Mouse (Mus musculus) adrenal gland, postnatal 25 days (tissue): Measurements from ENCODE around the gene Rgl1. TPM values are rescaled to one million over a fixed set of nuclear protein-coding genes. Genes with fewer than 3 reads are reported as not detected.

ENCODE experiments used
- DNase-seq: peaks from one replicate; pipeline ENCODE4 v3.0.0; 2021; ENCODE audit warnings: mixed read lengths
- total RNA-seq: library from RNA; stranded (reverse); gene quantifications from 2 replicates; pipeline ENCODE4 v1.2.3, GENCODE M21; 2021

Gene Rgl1
- total RNA-seq, 1 experiment from 2014 or later, result 31.1 TPM

DNA sequence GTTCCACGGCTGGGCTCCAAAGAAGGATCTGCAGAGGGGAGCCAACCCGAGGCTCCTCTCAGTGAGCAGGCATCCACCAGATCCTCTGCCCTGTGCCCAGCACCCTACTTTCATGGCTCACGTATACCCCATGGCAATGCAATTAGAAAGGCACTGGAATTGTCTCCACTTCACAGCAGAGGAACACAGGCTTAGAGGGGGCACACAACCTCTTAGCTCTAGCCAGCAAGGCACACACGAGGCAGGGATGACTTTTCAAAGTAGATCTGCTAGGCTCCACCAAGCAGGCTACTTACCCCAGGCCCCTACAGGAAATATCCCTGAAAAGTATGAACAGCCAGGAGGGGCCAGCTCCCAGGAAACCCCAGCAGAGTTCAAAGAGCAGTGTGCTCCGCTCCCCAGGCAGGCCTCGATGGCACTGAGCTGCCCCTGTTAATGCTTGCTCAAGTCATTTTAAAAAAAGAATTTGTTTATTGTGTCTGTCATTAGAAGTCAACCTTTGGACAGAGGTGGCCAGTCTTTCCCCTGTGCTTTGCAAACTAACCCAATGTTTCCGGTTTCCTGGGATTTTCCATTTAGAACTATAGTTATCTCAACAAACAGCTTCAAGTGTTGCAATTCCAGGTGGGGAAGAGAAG, 151.3 kb downstream of the Rgl1 start:
- no peak for DNase-seq

DNA sequence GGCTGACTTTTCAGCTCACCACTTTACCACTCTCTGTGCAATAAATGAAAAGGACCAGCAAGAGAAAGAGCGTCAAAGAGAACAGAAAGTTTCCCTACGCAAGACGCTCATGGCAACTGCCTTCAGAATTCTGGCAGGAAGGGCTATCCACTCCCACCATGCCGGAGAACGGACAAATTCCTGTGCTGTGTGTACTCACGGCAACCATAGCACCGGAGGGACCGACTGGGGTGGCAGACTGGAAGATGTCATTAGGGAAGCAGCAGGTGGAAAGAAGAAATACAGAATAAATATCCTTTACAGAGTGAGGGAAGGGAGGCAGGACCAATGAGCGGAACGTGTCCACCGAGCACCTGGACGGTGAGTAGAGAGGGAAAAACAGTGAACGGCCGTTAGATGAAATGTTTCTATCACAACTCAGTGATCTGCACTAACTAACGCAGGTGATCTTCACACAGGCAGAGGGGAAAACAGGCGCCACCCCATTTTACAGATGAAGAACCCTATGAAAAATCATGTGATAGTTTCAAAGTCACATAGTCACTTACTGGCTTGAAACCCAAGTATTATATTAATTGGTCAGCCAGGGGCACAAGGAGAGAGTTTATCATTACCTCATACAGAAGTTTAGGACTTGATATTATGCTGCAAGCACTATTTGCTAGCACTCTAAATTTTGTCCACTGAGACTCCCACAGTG, 152.8 kb downstream of the Rgl1 start:
- no peak for DNase-seq

DNA sequence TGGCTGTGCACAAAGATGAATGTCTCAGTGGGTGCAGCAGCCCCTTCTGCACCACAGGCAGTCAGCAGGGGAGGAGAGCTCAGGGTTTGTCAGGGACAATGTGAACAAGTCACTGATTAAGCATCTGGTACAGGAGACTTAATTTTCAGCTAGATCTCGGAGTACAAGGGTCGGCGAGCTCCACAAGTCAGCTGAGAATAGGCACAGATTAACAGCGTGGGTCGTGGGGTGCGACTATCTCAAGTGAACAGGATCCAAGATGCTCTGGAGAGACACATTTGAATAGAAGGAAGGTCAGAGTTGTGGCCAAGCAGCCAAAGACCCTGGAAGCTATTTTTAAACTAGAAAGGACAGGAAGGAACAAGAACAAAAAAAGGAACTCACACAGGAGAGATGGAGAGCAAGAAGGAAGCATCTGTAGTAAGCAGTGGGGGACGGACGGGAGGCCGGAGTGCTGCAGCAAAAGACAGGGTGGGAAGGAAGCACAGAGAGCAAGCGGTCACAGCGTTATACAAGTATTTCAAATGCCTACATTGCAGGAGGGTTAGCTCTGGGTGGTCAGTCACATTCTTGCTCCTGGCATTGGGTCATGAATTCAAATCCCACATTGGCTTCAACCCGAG, 153.5 kb downstream of the Rgl1 start:
- DNase-seq, result no peak

DNA sequence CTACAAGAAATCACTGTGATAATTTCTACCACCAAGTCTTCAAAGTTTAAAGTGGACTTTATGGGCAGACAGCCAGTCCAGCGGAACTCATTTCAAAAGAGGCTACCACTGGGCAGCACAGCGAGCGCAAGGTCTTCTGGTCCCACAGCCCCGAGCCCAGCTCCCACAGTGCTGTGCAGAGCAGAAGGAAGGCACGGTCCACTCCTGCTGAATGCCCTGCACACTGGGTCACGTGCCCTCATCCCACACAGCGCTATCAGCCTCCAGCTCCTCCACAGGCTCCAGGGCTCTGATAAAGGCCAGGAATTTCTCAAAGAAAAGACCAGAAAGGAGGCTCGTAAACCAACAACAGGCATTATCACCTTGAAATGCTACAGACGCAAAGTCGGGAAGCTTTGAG, 156.6 kb downstream of the Rgl1 start:
- no peak for DNase-seq

DNA sequence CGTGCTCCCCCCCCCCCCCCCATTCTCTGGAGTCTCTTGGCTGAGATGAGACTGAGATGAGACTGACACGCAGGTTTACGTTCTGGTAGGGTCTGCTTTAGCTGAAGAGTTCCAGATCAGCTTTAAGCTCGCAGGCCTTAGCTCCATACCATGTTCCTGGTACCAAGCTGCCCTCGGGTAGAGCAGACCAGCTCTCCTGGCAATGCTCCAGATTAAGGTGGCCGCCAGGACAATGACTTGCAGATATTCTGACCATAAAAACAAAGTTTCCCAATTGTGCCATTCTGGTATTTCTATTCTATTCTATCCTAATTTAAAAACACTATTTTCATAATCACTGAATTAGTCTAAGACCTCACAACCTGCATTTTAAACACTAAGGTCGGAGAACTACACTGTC, 157.1 kb downstream of the Rgl1 start:
- no peak for DNase-seq

DNA sequence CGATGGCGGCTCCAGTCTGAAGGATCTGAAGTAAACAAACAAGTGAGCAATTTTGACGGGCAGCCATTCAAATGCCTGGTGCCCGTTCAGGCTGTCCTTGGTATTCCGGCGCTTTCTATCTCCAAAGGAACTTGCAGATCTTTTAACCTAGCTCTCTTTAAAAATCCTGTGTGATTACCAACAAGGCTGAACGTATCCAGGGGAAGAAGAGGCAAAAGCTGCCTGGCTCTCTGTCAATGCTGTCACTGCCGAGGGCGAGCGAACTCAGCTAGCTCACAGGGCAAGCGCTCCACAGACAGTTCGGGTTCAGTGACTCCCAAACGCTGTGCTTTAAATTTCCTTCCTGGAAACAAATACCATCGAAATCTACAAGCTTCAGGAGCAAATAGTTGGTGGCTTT, 158.4 kb downstream of the Rgl1 start:
- DNase-seq, result no peak

DNA sequence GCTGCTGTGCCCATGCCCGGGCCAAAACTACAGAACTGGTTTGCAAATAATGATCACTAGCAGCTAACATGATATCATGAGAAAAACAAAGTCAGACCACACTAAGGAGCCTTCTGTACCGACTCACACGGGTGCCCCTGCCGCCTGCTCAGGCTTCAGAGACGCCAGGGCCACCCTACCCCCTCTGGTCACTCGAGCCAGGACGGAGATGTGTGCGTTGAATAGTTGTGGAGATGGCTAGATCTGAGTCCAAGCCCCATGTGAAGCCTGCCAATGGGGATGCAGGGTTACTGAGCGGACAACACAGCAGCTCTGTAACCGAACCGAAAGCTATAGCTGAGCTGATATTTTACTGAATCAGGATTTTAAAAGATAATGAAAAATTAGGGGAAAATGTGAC, 159.4 kb downstream of the Rgl1 start:
- DNase-seq, result no peak

DNA sequence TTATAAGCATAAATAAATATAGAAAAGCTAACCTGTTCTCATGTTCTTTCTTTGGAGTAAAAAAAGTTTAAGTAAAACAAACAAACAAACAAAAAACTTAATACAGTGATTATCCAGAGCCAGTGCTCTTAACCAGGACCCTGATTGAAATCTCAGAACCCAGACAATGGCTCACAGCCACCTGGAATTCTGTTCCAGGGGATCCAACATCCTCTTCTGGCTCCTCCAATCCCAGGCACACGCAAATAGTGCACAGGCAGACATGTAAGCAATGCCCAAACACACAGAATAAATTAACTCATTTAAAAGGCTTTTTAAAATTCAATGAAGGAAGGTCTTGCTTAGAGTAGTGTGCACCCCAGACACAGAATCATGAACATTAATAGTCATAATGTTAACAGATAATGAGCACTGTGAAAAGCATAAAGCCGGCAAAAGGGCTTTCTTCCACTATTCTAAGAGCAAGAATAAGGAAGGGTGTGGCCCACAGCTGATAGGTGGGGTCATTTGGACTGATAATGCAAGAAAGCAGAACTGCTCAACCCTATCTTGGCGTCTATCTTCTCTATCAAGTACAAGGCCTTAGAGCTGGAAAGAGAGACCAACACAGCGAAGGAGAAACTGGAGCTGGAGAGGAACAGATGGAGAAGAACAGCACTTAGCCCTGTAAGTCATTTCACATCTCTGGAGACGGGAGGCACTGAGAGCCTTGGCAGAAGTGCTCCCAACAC, 160.1 kb downstream of the Rgl1 start:
- no peak for DNase-seq

DNA sequence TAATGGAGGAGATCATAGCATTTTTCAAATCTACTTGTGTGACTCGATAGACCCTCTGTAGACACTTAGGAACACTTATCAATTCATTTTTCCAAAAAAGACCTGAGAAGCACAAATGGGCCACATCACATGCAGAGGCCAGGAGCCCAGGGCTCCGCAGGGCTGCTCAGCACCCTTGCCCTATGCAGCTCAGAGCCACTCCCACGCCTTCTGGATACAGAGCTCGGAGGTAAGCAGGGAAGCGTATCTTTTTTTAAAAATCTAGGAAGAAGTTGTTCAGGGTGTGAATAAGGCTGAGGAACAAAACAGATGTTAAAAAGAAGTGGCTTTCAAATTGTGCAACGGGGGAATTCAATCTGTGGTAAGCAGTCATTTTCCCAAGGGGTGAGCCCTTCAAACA, 162.0 kb downstream of the Rgl1 start:
- DNase-seq, result no peak

DNA sequence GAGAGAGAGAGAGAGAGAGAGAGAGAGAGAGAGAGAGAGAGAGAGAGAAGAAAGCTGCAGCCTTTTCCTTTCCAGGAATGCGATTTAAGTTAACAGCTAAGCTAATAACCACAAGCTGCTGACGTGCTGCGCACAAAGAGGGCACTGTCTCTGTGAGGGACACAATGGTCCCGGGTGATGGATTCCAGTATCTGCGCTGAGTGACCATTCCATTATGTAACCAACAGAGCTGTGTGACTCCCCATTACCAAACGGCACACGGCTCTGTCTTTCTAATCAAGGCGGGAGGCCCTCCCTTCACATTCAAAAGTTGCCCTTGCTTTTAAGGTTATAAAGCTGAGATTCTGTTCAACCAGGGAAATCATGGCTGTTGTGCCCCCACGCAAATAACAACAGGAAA, 162.5 kb downstream of the Rgl1 start:
- no peak for DNase-seq

DNA sequence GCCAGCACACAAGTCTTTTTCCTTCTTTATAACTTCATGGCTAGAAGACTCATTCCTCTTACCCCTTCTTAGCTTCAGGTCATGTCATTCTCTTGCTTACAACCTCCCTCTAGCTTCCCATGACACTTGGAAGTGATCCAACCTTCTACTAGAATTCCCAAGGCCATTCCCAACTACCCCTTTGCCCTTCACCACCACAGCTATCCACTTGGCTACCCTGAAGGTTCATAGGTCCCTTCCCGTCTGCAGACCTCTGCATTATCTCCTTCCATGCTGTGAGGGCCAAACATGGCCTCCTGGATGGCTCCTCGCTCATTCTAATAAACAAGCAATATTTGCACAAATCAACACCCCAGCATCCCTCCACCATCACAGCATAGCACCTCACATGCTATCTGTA, 165.7 kb downstream of the Rgl1 start:
- no peak for DNase-seq

DNA sequence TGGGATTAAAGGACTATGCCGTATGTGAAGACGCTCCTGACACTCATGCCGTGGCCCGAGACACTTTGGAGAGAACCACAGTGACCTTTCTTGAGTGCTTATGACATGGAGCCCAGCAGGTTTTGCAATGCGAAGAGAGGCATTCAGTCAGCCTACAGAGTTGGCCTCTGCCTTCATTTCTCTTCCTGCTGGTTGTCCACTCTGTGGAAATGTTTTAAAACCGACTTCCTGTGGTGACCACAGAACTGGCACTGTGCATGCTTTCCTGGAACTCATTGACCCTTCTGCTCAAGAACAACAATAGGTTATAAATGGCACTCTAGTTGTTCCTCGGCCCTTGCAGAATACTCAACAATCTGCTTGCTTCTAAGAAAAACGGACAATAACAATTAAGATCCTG, 166.8 kb downstream of the Rgl1 start:
- DNase-seq, result no peak

DNA sequence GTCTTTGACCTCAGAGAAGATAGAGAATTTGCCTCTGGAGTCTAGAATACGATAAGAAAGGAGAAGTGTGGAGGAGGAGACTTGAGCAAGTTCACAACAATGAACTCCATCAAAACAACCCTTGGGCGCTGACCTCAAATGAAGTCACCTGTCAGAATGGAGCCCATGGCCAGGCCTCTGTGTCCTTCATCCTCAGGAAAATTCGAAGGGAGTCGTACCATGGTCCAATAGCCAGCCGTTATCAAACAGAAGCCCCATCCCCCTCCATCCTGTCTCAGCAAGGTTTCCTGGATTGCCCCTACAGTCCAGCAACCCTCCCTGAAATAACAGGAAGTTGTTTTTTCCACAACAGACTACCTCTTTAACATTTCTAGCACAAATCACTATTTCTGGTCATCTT, 171.5 kb downstream of the Rgl1 start:
- no peak for DNase-seq

DNA sequence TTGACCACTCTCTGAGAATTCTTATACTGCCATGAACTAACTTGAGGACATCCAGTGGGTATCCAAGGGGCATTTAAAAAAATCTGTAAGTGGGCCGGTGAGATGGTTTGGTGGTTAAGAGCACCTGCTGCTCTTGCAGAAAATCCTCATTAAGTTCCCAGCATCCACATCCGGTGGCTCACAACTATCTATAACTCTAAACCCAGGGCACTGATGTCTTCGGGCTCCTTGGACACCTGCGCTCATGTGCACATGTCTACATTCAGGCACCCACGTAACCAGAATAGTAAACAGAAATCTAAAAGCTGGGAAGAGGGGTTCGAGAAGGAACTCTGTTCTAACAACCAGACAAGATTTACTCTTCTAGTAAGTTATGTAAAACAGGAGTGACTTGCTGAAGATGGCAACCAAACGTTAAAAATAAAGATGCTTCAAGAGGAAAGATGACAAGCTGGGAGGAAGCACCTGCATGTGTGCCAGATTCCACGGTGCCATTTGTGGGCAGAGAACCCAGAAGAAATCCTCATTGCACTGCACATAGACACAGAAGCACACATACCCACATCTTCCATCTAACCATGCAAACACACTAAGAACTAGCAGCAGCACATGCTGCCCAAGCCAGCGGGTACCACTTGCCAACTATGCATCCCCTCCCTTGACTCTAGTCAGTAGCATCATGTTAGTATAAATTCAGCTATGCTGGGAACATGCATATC, 172.2 kb downstream of the Rgl1 start:
- DNase-seq, result no peak

DNA sequence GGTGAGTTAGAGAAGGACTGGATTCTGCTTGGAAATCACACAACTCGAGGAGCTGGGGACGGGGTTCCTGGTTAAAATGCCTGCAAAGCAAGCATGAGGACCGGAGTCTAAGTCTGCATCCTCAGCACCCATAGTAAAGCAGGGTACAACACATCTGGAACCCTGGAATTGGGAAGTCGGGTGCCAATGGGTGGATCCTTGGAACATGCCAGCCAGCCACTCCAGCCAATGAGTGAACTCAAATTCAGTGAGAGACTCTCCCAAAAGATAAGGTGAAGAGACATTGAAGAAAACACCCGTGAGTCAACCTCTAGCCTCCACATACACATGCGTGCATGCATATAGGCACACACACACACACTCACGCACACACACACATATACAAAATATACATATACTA, 172.8 kb downstream of the Rgl1 start:
- DNase-seq, result no peak

DNA sequence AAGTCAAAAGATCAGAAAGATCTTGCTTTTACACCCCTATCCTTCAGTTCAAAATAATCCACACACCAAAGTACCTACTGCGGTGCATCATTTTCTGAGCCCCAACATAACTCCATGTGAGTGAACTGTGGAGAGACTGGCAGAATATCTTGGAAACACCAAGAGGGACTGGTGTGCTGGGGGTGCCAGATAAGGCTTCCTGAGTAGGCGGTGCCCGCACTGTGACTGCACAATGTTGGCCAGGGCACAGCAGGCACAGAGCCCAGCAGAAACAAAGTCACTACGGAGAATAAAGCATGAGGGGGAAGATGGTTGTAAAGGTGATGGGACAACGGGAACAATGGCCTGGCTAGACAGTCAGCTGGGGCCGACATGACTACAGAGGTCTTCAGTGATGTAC, 173.5 kb downstream of the Rgl1 start:
- peak; percentile 35 for DNase-seq

DNA sequence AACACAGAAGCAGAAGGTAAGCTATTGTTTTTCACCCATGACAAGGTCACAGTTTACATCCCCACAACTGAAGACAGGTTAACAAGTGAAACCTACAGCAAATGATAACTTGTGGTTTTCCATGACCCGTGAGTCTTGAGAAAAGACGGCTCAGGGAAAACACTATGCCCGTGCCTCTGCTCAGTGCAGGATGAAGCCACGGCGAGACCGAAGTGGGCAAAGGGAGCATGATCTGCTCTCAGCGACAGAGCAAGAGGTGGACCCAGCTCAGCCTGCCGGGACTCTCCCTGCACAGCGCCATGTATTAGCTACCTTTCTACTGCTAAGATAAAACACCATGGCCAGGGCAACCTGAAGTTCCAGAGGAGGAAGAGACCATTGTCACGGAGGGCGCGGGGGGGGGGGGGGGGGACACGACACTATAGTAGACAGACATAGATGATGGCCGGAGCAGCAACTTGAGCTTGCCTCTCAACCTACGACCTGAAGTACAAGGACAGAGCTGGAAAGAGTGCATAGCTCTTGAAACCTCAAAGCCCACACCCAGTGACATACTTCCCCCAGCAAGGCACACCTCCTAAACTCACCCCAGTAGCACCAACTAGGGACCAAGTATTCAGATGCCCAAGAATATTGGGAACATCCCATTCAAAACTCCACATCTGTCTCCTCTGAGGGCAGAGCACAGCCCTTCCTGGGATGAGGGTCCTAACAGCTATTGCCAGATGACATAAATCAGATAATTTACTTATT, 174.2 kb downstream of the Rgl1 start:
- no peak for DNase-seq

DNA sequence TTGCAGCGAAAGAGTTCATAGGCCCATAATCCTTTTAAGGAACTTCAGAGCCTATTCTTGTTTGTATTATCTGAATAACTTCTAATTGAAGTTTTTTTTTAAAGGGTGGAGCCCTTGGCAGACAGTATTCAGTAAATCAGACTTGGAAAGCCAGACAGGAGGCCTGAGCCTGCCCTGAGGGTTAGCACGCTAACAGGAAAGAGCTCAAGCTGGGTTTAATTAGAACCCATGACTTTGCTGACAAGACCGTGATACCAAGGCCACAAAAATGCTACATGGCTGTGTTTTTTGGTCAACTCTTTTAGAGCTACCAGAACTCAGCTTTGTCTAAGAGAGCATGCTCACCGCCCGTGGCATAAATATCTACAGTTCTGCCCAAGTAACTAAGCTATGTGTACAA, 175.8 kb downstream of the Rgl1 start:
- no peak for DNase-seq

DNA sequence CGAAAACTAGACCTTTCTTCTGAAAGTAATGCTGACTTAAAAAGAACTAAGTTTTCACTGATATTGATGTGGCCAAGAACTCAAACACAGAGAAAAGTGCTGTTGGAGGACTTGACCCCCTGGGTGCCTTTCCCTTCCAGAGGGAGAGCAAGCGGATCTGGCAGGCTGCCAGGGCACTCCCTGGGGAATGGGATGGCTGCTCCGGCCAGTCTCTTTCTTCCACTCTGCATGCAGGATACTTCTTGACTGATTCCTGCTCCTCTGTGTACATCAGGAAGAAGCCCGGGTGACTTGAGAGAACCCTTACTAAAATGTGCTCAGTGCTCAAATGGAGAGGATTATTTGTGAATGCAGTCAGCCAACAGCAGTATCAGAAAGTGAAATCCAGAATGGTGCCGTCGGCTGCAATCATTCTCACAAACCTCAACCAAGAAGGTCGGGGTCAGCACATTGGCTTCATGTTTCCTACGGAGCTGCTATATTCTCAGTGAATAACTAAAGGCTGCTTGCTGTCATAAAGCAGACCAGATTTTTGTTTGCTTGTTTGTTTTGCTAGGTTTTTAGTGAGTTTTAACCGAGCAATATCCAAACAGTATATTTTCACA, 176.7 kb downstream of the Rgl1 start:
- peak; percentile 87 for DNase-seq

DNA sequence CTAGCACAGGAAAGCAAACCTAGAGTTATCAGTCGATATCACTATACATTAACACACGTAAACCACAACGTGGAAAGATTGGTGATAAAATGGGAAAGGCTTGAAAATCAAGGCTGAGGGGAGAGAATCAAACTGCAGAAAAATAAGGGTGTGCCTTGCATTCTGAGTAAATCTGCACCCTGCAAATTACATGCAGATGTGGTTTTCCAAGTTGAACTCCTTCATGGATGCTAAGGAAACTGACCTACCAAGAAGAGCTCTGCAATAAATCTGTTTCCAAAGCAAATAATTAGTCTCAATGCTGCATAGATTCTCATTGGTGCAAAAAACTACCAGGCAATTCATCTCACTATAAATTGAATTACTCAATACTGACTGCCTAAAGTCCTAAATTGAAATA, 178.7 kb downstream of the Rgl1 start:
- DNase-seq, result no peak

DNA sequence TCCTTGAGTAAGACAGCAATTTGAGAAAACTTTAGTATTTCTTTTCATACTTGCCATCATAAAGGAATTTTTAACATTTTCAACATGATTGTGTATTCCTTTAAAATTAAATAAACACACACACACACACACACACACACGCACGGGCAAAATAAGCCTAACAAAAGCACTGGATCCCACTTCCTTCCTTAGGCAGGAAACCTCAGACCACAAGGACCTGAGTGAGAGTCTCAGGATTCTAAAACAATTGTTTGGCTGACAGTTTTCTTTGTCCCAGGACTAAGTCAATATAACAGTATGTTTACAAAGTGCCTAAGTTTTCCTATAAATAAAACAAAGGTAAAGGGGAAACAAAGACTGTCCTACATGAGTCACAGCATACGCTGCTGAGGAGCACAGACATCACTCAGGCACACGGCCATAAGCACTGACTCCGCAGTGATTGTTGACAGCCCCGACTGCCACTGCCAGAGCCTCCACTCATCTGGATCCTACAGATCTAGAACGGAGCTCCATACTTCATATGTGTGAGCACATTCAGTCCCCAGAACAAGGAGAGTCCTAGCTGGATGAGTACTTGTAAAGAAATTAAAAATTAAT, 180.7 kb downstream of the Rgl1 start:
- DNase-seq, result no peak
